Mouse (Mus musculus) macrophage (primary cell): ENCODE data around the gene Gmnn. TPM values are rescaled to one million over a fixed set of nuclear protein-coding genes. Genes with fewer than 3 reads are reported as not detected.

Source experiments
- H3K27ac ChIP-seq: fragments of 350-480 bp; formaldehyde crosslinking; 2 replicates; pipeline ENCODE4 v1.9.0; 2021
- H3K36me3 ChIP-seq: fragments of 350-480 bp; formaldehyde crosslinking; 2 replicates; pipeline ENCODE4 v1.9.0; 2021; ENCODE audit errors: inconsistent target
- H3K4me3 ChIP-seq: fragments of 350-480 bp; formaldehyde crosslinking; 2 replicates; pipeline ENCODE4 v1.9.0; 2021; ENCODE audit errors: inconsistent target
- H3K79me2 ChIP-seq: fragments of 350-480 bp; formaldehyde crosslinking; 2 replicates; pipeline ENCODE4 v1.9.0; 2021; ENCODE audit errors: inconsistent target
- WGBS: methylation state at CpG from one replicate; pipeline ENCODE4 v1.1.7; 2026; ENCODE audit warnings: inconsistent platforms; ENCODE audit not compliant: missing documents; 5-methylcytosine and 5-hydroxymethylcytosine counted together
- polyA plus RNA-seq: library from polyadenylated mRNA; stranded (reverse); fragments of 250-400 nt; gene quantifications from 3 replicates; pipeline ENCODE4 v1.2.4, GENCODE M21; 2018; ENCODE audit warnings: inconsistent platforms

The Gmnn gene
- polyA plus RNA-seq, 1 experiment from 2014 or later: 48.0 TPM

GRCm38 (mm10) chr13:24747823-24748222 lies 13.9 kb downstream of the Gmnn start:
- H3K4me3 ChIP-seq: no peak overlapping the region
- H3K36me3 ChIP-seq: peaks cover 24% of the 10 kb centered on the region; the same call in 1 of the 2 replicates
- no peak overlapping the region for H3K27ac ChIP-seq
- 89% methylated on average over 3 of the region's 3 CpGs for WGBS
- no peaks in the 10 kb centered on the region for H3K79me2 ChIP-seq

- Histone ChIP-seq H3K27ac (no peak within 1 kb of the TSS), H3K79me2 (no peaks in the 10 kb centered on the region), H3K4me3 (no peak within 1 kb of the TSS), H3K36me3 (no peaks in the 10 kb centered on the region)
- WGBS: 96% methylated on average over 10 of the region's 10 CpGs
Measured at GRCm38 (mm10) chr13:24741028-24741427, 20.7 kb downstream of the Gmnn start, which contains the start of gene Armh2. Gene Armh2 (plus strand): TSS chr13:24741232.

GRCm38 (mm10) chr13:24735608-24736131 lies 26.1 kb downstream of the Gmnn start:
- Histone ChIP-seq H3K27ac (no peak overlapping the region), H3K36me3 (no peaks in the 10 kb centered on the region), H3K4me3 (no peak overlapping the region), H3K79me2 (no peaks in the 10 kb centered on the region)
- WGBS: 92% methylated on average over 6 of the region's 6 CpGs

- H3K79me2 ChIP-seq: no peaks in the 10 kb centered on the region
- no peak overlapping the region for H3K27ac ChIP-seq
- H3K36me3 ChIP-seq: no peaks in the 10 kb centered on the region
- no peak overlapping the region for H3K4me3 ChIP-seq
- WGBS: 88% methylated on average over 5 of the region's 5 CpGs
Measured at GRCm38 (mm10) chr13:24734502-24734901, 27.2 kb downstream of the Gmnn start.

DNA sequence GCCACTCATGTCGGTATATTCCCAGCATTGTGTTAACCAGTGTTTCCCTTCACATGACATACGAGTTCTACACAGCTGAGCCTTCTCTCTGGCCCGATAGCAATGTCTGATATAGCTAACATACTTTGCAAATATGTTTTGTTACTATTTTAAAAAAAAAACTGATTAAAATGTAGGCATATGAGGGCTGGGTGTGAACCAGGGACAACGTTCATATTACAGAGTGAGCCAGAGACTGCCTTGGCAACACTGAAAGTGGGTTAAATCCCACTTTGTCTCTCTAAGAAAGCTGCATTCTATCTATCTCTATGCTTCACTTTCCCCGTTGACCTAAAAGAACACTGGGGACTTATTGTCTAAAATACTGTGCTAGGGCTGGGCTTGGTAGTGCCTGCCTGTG lies 32.6 kb downstream of the Gmnn start:
- H3K79me2 ChIP-seq: no peaks in the 10 kb centered on the region
- 95% methylated on average over 5 of the region's 5 CpGs for WGBS
- H3K4me3 ChIP-seq: no peak overlapping the region
- H3K27ac ChIP-seq: no peak overlapping the region
- no peaks in the 10 kb centered on the region for H3K36me3 ChIP-seq

- WGBS: 96% methylated on average over 4 of the region's 4 CpGs
- H3K36me3 ChIP-seq: no peaks in the 10 kb centered on the region
- no peak overlapping the region for H3K4me3 ChIP-seq
- H3K79me2 ChIP-seq: no peaks in the 10 kb centered on the region
- no peak overlapping the region for H3K27ac ChIP-seq
Measured at GRCm38 (mm10) chr13:24724395-24724759, 37.3 kb downstream of the Gmnn start.

DNA sequence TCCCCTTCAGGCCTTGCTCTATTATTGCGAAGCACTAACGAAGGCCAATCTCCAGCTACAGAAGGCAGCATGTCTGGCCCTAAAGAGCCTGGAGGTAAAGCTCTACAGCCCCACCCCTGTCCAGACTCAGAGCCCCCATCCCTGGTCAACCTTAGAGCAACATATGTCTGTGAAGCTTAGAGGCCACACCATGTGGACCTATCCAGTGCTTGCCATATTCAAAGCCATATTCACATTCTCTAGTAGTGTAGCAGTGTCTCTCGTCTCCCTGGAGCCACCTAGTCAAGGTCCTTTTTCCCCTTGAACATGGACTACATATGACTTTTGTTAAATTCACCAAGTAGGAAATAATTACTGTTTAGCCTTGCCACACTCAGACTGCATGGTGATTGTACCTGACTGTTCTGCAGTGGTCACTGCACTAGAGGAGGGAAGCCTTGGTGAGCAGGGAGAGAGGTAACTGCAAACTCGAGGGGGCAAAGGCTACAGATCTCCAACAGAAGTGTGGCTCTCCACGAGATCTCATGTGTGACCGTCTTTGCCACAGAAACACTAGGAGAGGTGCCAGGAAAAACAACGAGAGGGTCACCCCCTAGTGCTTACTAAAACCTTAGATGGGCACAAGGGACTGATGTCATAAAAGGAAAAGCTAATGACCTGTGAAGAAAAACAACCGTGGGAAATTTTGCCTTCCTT lies 37.9 kb downstream of the Gmnn start:
- 92% methylated on average over 8 of the region's 8 CpGs for WGBS
- Histone ChIP-seq H3K79me2 (no peaks in the 10 kb centered on the region), H3K36me3 (no peaks in the 10 kb centered on the region), H3K4me3 (no peak overlapping the region), H3K27ac (no peak overlapping the region)

DNA sequence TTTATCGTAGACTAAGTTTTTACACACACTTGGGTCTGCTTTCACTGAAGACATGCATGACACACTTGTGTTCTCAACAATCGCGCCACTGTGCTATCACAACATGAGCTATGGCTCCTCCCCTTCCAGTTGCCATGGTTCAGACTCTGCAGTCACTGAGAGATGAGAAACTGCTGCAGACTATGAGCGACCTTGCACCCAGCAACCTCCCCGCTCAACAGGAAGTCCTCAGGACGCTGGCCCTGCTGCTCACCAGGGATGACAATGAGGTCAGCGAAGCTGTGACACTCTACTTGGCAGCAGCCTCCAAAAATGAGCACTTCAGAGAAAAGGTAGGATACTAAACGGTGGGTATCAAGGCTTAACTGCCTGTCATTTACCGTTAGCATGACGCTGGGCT lies 40.2 kb downstream of the Gmnn start:
- no peaks in the 10 kb centered on the region for H3K79me2 ChIP-seq
- WGBS: 89% methylated on average over 10 of the region's 10 CpGs

GRCm38 (mm10) chr13:24717677-24718076 lies 44.0 kb downstream of the Gmnn start:
- H3K4me3 ChIP-seq: no peak overlapping the region
- 92% methylated on average over 7 of the region's 7 CpGs for WGBS
- H3K79me2 ChIP-seq: no peaks in the 10 kb centered on the region
- H3K36me3 ChIP-seq: no peaks in the 10 kb centered on the region
- no peak overlapping the region for H3K27ac ChIP-seq

More for the DNA sequence above, 40.2 kb downstream of the Gmnn start:
- no peak overlapping the region for H3K4me3 ChIP-seq
- H3K27ac ChIP-seq: no peak overlapping the region
- H3K36me3 ChIP-seq: no peaks in the 10 kb centered on the region

DNA sequence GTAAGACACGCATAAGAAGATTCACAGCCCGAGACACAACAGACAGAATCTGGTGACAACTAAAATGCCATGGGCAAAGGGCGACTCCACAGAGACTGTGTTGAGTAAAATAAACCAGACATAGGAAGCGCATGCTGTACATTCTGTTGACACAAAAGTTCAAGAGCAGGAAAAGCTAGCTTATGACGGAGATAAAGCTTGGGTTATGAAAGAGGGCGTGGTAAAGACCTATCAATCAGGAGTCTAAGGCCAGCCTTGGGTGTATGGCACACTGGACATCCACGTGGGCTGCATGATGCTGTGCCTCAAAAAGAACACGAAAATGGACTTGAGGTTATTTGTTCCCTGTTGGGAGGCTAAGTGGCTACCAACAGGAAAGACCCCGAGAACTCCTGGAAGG lies 45.3 kb downstream of the Gmnn start:
- H3K36me3 ChIP-seq: no peaks in the 10 kb centered on the region
- H3K79me2 ChIP-seq: no peaks in the 10 kb centered on the region
- no peak overlapping the region for H3K27ac ChIP-seq
- H3K4me3 ChIP-seq: no peak overlapping the region
- 93% methylated on average over 9 of the region's 9 CpGs for WGBS

GRCm38 (mm10) chr13:24715601-24716000 lies 46.1 kb downstream of the Gmnn start:
- no peak overlapping the region for H3K4me3 ChIP-seq
- H3K36me3 ChIP-seq: no peaks in the 10 kb centered on the region
- no peaks in the 10 kb centered on the region for H3K79me2 ChIP-seq
- no peak overlapping the region for H3K27ac ChIP-seq
- WGBS: 98% methylated on average over 5 of the region's 5 CpGs

DNA sequence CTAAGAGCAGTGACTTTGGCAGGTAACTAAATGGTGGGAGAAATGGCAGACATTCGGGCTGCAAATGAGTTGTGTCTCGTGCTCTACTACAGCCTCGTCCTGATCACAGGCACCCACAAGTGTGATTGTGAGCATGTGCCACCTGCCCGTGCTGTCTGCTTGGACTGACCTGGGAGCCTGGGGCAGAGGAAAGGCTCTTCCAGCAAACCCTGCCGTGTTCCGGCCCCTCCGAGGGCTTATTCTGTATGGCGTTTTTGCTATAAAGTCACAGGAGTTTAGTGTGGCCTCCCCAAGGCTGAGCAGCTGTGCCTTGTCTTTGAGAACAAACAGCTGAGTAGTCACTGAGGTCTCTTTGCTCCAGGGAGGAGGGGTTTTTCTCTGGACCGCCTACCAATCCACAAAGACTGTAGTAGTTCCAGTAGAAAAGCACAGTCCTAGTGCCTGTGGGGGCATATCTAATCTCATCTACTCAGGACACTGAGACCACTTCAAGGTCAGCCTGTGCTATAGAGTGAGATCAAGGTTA lies 47.3 kb downstream of the Gmnn start:
- 96% methylated on average over 9 of the region's 9 CpGs for WGBS
- Histone ChIP-seq H3K79me2 (no peaks in the 10 kb centered on the region), H3K27ac (no peak overlapping the region), H3K36me3 (no peaks in the 10 kb centered on the region), H3K4me3 (no peak overlapping the region)

DNA sequence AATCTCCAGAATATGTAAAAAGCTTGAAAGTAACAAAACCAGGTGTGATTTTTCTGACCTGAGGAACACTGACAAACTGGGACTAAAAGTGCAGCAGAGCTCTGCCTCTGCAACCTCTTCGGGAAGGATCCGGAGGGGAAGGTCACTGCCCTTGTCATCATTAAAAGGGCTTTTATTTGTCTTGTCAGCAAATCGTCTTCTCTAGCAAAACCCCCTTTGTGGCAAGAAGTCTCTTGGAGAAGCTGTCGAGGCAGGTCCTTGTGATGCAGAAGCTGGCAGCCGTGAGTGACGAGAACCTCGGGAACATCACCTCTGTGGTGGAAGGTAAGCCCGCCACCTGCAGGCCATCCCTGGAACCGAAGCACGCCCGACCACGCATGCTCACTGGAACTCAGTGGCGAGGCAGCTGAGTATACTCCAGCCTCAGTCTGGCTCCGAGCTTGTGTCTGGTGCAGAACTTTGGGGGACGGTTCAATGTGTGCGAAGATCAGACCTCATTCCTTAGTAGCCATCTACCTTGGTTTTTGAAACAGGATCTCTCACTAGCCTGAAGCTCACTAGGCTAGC lies 48.2 kb downstream of the Gmnn start:
- H3K4me3 ChIP-seq: no peak overlapping the region
- WGBS: 80% methylated on average over 16 of the region's 16 CpGs
- no peaks in the 10 kb centered on the region for H3K79me2 ChIP-seq
- H3K36me3 ChIP-seq: no peaks in the 10 kb centered on the region
- no peak overlapping the region for H3K27ac ChIP-seq

GRCm38 (mm10) chr13:24712581-24713130 lies 49.1 kb downstream of the Gmnn start:
- no peak overlapping the region for H3K27ac ChIP-seq
- WGBS: 85% methylated on average over 7 of the region's 7 CpGs
- no peaks in the 10 kb centered on the region for H3K79me2 ChIP-seq
- H3K4me3 ChIP-seq: no peak overlapping the region
- H3K36me3 ChIP-seq: no peaks in the 10 kb centered on the region

DNA sequence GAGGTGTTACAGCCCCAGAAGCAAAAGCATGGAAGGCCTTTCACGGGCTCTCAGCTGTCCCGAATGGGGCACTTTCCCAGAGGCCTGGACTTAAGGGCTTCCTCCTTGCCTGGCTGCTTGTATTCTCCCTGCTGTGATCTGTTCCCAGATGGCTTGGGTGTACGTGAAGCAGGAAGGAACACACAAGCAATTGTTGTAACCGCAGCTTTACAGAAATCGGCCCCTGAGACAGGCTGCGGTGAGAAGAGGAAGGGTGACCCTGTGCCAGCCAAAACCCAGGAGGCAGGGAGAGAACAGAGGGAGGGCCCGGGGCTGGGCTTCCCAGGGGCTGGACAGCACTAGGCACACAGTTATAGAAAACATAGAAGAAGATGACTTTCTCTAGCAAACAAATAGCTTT lies 50.8 kb downstream of the Gmnn start:
- no peak overlapping the region for H3K4me3 ChIP-seq
- no peak overlapping the region for H3K27ac ChIP-seq
- no peaks in the 10 kb centered on the region for H3K36me3 ChIP-seq
- H3K79me2 ChIP-seq: no peaks in the 10 kb centered on the region
- 23% methylated on average over 7 of the region's 7 CpGs for WGBS
